Mouse (Mus musculus): ENCODE data around the gene Lrp3.
"Not testable (repeated sequence)": the region's sequence is repeated elsewhere in the genome, so short reads cannot be mapped to it uniquely, and the experiment has no call there.

Lrp3 gene

GRCm38 (mm10) chr7:35215225-35215624, at the start of gene Lrp3:
Gene Lrp3 (minus strand): TSS chr7:35215498.
- peak; percentile 76 for DNase-seq

- peak; percentile 64 for DNase-seq
Measured at GRCm38 (mm10) chr7:35264746-35265145, 49.4 kb upstream of the Lrp3 start.

GRCm38 (mm10) chr7:35263595-35264489, 48.5 kb upstream of the Lrp3 start:
- no peak for DNase-seq

- DNase-seq = no peak
Measured at GRCm38 (mm10) chr7:35259384-35259783, 44.1 kb upstream of the Lrp3 start.

- DNase-seq = no peak
Measured at GRCm38 (mm10) chr7:35258294-35258693, 43.0 kb upstream of the Lrp3 start.

GRCm38 (mm10) chr7:35252041-35252558, 36.8 kb upstream of the Lrp3 start:
- peak; percentile 60 for DNase-seq

- DNase-seq = not testable (repeated sequence)
Measured at GRCm38 (mm10) chr7:35237935-35238334, 22.6 kb upstream of the Lrp3 start.

GRCm38 (mm10) chr7:35235308-35235707, 20.0 kb upstream of the Lrp3 start:
- DNase-seq = peak; percentile 82

GRCm38 (mm10) chr7:35234361-35235245, 19.3 kb upstream of the Lrp3 start:
- DNase-seq = peak; percentile 99

- peak; percentile 52 for DNase-seq
Measured at GRCm38 (mm10) chr7:35233861-35234260, 18.6 kb upstream of the Lrp3 start.

- no peak for DNase-seq
Measured at GRCm38 (mm10) chr7:35232796-35233455, 17.6 kb upstream of the Lrp3 start.

GRCm38 (mm10) chr7:35230333-35230732, 15.0 kb upstream of the Lrp3 start:
- no peak for DNase-seq

GRCm38 (mm10) chr7:35220694-35221365, 5.5 kb upstream of the Lrp3 start:
- DNase-seq = no peak

- no peak for DNase-seq
Measured at GRCm38 (mm10) chr7:35215731-35216130, 433 bp upstream of the Lrp3 start.

- DNase-seq = peak; percentile 60
Measured at GRCm38 (mm10) chr7:35214442-35215222, 666 bp downstream of the Lrp3 start.

GRCm38 (mm10) chr7:35211791-35212190, 3.5 kb downstream of the Lrp3 start:
- DNase-seq = peak; percentile 52

- no peak for DNase-seq
Measured at GRCm38 (mm10) chr7:35199755-35200154, 15.5 kb downstream of the Lrp3 start.

- DNase-seq = no peak
Measured at GRCm38 (mm10) chr7:35198981-35199754, 16.1 kb downstream of the Lrp3 start.

- no peak for DNase-seq
Measured at GRCm38 (mm10) chr7:35197022-35197421, 18.3 kb downstream of the Lrp3 start.

- DNase-seq = no peak
Measured at GRCm38 (mm10) chr7:35191276-35191675, 24.0 kb downstream of the Lrp3 start.

- DNase-seq = no peak
Measured at GRCm38 (mm10) chr7:35189699-35190098, 25.6 kb downstream of the Lrp3 start.
